Mouse (Mus musculus) liver, embryonic 12.5 days (tissue): Measurements from ENCODE around the gene Dmrta2. TPM values are rescaled to one million over a fixed set of nuclear protein-coding genes. Genes with fewer than 3 reads are reported as not detected.

Experiments used
- ATAC-seq: fragments of 200-750 bp; cut with Nextera tagmentation; 2 replicates; pipeline ENCODE4 v1.8.0; 2017; ENCODE audit warnings: moderate number of reproducible peaks, mild to moderate bottlenecking, moderate library complexity
- H3K27ac ChIP-seq: fragments of 300-500 bp; sonication (generic); 2 replicates; pipeline ENCODE4 v1.5.1; 2016; ENCODE audit warnings: mild to moderate bottlenecking
- H3K27me3 ChIP-seq: fragments of 300-500 bp; sonication (generic); replicated peaks from 2 replicates; pipeline ENCODE4 v1.6.1; 2016; ENCODE audit warnings: mild to moderate bottlenecking, moderate library complexity
- H3K36me3 ChIP-seq: fragments of 300-500 bp; sonication (generic); 2 replicates; pipeline ENCODE4 v1.6.1; 2016; ENCODE audit warnings: mild to moderate bottlenecking, moderate library complexity
- H3K4me1 ChIP-seq: fragments of 300-500 bp; sonication (generic); 2 replicates; pipeline ENCODE4 v1.6.1; 2016
- H3K4me2 ChIP-seq: fragments of 300-500 bp; sonication (generic); 2 replicates; pipeline ENCODE4 v1.6.1; 2016; ENCODE audit warnings: mild to moderate bottlenecking, moderate library complexity
- H3K4me3 ChIP-seq: fragments of 300-500 bp; sonication (generic); 2 replicates; pipeline ENCODE4 v1.5.1; 2016; ENCODE audit warnings: mild to moderate bottlenecking, moderate library complexity
- H3K9ac ChIP-seq: fragments of 300-500 bp; sonication (generic); 2 replicates; pipeline ENCODE4 v1.6.1; 2016; ENCODE audit warnings: mild to moderate bottlenecking, moderate library complexity
- H3K9me3 ChIP-seq: fragments of 300-500 bp; sonication (generic); replicated peaks from 2 replicates; pipeline ENCODE4 v1.6.1; 2016; ENCODE audit warnings: mild to moderate bottlenecking, moderate library complexity
- WGBS: fragments of 180-500 bp; shearing (Covaris S2); methylation state at CpG from one replicate; pipeline ENCODE4 v1.1.7; 2016; ENCODE audit not compliant: insufficient replicate concordance; 5-methylcytosine and 5-hydroxymethylcytosine counted together
- polyA plus RNA-seq: library from polyadenylated mRNA; unstranded; fragments of >200 nt; fragmentation: Nextera tagmentation; extraction: Ambion mirVana; gene quantifications from 2 replicates; pipeline ENCODE4 v1.2.1, GENCODE M21; 2016

The Dmrta2 gene
- polyA plus RNA-seq, 1 experiment from 2014 or later, result 0.05 TPM

DNA sequence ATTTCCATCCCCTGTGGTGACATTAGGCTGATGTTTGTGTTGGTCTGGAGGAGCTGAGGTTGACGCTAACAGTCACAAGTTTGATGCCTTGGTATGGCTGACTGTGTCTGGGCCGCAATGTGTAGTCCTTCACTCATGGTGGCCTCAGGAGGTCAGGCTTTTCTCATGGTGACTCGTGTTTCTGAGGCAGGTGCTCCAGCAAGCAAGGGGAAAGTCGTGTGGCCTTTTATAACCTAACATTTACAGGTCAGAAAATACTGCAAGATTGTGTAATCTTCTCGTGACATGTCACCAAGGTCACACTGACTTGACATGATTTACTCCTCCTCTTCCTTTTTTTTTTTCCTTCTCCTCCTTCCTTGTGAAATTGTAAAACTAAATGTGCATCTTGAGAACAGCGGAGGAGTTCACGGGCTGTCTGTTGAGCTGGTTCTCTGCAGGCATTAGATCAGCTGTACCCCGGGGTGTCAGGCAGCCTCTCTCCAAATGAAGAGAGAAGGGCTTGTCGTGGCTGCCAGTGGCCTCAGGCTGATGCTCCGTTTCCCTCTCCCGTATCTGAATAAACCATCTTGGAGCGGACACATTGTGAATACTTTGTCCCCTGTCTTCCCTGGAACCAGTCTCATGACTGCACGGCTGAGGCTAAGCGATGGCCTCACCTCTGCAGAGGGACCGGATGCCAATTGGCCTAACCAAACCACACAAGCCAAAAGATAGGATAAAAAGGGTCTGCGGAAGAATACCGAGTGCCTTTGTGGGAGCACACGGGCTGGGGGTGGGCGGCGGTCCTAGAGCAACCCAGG, 9.9 kb downstream of the Dmrta2 start:
- no peaks in the 10 kb centered on the region for H3K36me3 ChIP-seq
- H3K4me1 ChIP-seq, result peaks cover 8% of the 10 kb centered on the region; the same call in 1 of the 2 replicates
- no peak for ATAC-seq
- H3K4me2 ChIP-seq, result no peak overlapping the region
- 2% methylated on average over 20 of the region's 20 CpGs for WGBS
- H3K27me3 ChIP-seq, result peaks cover 88% of the 10 kb centered on the region
- no peak overlapping the region for H3K4me3 ChIP-seq
- H3K9me3 ChIP-seq, result no peaks in the 10 kb centered on the region
- H3K9ac ChIP-seq, result no peak overlapping the region
- no peak overlapping the region for H3K27ac ChIP-seq

DNA sequence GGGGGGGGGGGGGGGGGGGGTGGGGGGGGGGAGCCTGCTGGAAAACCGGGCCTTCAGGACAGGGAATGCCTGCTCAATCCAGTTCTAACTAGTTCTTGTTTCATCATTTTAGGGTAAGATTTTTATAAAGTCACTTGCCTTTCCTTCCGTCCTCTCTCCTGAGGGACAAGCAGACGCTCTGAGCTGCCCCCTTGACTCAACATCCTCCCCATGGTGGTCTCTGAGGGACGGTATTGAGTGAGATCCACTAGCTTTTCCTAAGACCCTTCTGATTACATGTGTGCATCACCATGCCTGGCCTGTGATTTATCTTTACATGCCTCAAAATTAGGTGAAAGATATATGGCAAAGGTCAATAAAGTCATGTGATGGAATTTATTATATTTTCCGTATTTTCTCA, 10.6 kb downstream of the Dmrta2 start:
- ATAC-seq, result no peak
- Histone ChIP-seq H3K36me3 (no peaks in the 10 kb centered on the region), H3K4me2 (no peak overlapping the region), H3K27ac (no peak overlapping the region), H3K4me3 (no peak overlapping the region), H3K9me3 (no peaks in the 10 kb centered on the region), H3K27me3 (peaks cover 86% of the 10 kb centered on the region), H3K4me1 (0 out of 2 replicates have a peak, but pooled peaks cover 7% of the 10 kb centered on the region), H3K9ac (no peak overlapping the region)
- 9% methylated on average over 5 of the region's 5 CpGs for WGBS

DNA sequence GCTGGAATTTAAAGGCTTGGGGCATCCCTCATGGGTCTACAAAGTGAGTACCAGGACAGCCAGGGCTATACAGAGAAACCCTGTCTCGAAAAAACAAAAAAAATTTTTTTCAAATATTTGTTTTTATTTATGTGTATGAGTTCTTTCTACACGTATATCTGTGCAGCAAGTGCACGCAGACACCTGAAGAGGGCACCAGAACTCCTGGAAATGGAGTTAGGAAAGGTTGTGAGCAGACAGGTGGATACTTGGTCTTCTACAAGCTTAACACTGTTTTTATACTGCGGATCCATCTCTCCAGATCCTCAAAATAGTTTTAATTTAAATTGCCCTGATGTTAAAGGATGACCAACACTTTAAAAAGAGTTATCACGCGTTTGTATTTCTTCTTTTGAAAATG, 11.4 kb downstream of the Dmrta2 start:
- Histone ChIP-seq H3K9me3 (no peaks in the 10 kb centered on the region), H3K4me1 (no peaks in the 10 kb centered on the region), H3K27ac (no peak overlapping the region), H3K4me2 (no peak overlapping the region), H3K4me3 (no peak overlapping the region), H3K36me3 (no peaks in the 10 kb centered on the region), H3K9ac (no peak overlapping the region), H3K27me3 (peaks cover 86% of the 10 kb centered on the region)
- WGBS, result 28% methylated on average over 6 of the region's 6 CpGs
- ATAC-seq, result no peak

DNA sequence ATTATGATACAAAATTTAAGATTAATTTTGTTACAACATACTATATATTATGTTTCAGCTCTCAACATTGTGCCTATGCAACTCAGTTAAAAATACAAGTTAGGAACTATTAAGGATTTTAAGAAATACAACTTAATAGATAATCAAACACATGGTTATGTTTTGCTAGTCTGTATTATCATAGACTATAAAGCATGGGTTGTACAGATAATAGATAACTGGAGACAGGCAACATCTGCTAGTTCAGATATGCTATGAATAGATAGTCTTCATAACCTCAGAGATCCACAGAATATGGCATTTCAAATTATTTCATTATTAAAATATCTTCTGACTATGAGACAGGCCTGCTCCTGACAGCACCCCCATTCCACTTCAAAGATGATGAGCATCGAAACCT, 28.2 kb downstream of the Dmrta2 start:
- Histone ChIP-seq H3K4me1 (no peaks in the 10 kb centered on the region), H3K9ac (no peak overlapping the region), H3K27ac (no peak overlapping the region), H3K4me2 (no peak overlapping the region), H3K27me3 (peaks cover 4% of the 10 kb centered on the region; the same call in 1 of the 2 replicates), H3K4me3 (no peak overlapping the region), H3K9me3 (no peaks in the 10 kb centered on the region), H3K36me3 (no peaks in the 10 kb centered on the region)
- ATAC-seq, result no peak
- WGBS, result 72% methylated on average over 1 of the region's 1 CpGs

DNA sequence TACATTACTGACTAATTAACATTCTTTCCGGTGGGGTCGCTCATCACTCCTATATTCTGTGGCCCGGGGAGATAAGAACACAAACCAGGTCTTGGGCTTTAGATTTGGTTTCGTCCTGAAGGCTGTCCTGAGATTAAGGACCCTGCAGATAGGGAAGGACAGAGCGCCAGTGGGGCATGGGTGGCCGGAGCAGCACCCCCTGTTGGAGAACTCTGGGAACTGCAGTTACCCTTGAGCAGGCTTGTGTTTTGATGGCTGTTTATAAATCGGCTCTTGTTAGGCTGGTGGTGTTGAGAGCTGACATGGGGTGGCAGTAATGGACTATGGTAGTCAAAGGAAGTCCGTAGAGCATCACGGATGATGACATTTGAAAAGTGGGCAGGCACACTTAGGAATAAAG, 41.3 kb downstream of the Dmrta2 start:
- Histone ChIP-seq H3K27me3 (peaks cover 47% of the 10 kb centered on the region), H3K27ac (no peak overlapping the region), H3K4me1 (no peaks in the 10 kb centered on the region), H3K36me3 (no peaks in the 10 kb centered on the region), H3K9me3 (no peaks in the 10 kb centered on the region), H3K9ac (no peak overlapping the region), H3K4me2 (no peak overlapping the region), H3K4me3 (no peak overlapping the region)
- 31% methylated on average over 9 of the region's 9 CpGs for WGBS
- no peak for ATAC-seq

DNA sequence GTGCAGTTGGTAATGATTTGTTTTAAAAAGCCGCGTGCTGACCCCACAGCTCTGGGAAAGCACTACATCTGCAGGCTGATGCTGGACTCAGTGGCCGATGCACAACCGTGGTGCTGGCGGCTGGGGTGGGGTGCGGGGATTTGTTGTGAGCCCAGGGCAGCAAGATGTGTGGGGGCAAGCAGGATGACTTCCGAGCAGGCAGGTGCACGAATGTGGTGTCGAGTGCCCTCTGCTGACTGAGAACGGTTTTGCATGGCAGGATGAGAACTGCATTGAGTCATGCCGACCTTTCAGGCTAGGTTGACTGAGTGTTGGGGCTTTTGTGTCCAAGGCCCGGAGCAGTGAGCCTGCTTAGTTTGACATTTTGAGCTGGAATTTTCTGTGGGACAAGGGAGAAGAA, 42.4 kb downstream of the Dmrta2 start:
- H3K9ac ChIP-seq, result no peak overlapping the region
- H3K4me2 ChIP-seq, result peak overlapping the region; percentile 25; the same call in 1 of the 2 replicates
- H3K4me1 ChIP-seq, result no peaks in the 10 kb centered on the region
- no peak overlapping the region for H3K27ac ChIP-seq
- no peak for ATAC-seq
- H3K4me3 ChIP-seq, result no peak overlapping the region
- H3K36me3 ChIP-seq, result no peaks in the 10 kb centered on the region
- peaks cover 47% of the 10 kb centered on the region for H3K27me3 ChIP-seq
- WGBS, result 16% methylated on average over 12 of the region's 12 CpGs
- no peaks in the 10 kb centered on the region for H3K9me3 ChIP-seq

DNA sequence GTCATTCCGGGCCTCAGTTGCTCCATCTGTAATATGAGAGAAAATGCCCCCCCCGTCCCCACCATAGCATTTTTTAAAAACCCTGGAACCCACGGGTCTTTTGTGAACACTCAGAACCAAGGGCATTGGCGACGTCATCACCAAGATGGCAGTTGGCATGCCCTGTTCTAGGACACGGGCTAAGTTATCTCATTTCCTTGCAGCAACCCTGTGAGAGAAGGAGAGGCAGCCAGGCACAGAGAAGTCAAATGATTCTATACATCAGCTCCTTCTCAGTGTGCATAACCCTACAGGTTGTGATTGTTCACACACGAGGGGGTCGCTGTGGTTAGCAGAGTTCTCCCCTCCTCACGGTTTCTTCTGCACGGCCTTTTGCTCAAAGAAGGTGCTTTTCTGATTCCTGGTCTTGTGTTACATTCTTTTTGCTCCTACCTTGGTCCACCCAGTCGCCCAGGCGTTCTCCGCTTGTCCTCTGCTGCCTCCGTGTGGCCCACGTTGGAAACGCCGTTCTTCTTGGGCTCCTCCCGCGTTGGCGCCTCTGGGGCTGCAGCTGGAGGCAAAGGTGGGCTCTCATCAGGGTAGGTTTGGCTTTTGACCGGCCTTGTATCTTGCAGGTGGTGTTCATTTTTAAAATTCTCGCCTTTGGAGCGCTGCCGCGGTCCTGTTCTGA, 44.2 kb downstream of the Dmrta2 start:
- WGBS, result 13% methylated on average over 25 of the region's 25 CpGs
- no peak overlapping the region for H3K4me3 ChIP-seq
- peak; percentile 27; the same call in 1 of the 2 replicates for ATAC-seq
- no peak overlapping the region; the same call in 1 of the 2 replicates for H3K4me2 ChIP-seq
- no peaks in the 10 kb centered on the region for H3K4me1 ChIP-seq
- no peaks in the 10 kb centered on the region for H3K9me3 ChIP-seq
- H3K36me3 ChIP-seq, result no peaks in the 10 kb centered on the region
- H3K27me3 ChIP-seq, result peaks cover 45% of the 10 kb centered on the region
- H3K27ac ChIP-seq, result no peak overlapping the region
- no peak overlapping the region for H3K9ac ChIP-seq

DNA sequence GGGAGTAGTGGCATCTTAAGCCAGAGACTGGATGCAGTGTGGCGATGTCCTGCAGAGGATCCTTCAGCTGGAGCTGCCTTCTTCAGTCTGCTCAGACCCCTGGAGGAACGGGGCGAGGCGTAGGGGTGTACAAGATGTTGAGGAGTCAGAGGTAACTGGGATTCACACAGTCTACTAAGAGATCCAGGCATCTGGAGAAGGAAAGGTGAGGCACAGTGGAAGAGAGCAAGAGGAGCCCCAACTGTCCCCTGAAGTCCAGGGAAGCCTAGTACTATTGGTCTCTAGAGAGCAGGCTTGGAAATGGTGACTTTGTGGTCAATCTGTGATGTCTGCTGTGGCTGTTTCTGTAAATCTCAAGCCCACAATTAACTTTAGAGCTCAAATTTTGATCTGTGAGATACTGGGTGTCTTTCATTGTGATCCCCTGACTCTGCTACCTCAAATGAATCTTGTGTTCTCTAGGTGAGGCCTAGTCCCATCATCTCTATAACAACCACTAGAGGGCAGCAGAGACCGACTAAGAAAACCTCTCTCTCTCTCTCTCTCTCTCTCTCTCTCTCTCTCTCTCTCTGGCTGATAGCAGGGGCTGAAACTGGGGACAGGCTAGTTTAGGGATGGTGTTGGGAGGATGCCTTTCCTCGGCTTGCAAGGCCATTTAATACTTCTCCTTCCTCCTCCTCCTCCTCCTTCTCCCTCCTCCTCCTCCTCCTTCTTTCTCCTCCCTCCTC, 50.8 kb downstream of the Dmrta2 start:
- Histone ChIP-seq H3K4me1 (peaks cover 5% of the 10 kb centered on the region; the same call in 1 of the 2 replicates), H3K36me3 (no peaks in the 10 kb centered on the region), H3K9me3 (no peaks in the 10 kb centered on the region), H3K27me3 (peaks cover 9% of the 10 kb centered on the region; the same call in 1 of the 2 replicates), H3K4me2 (no peak overlapping the region), H3K4me3 (no peak overlapping the region), H3K27ac (no peak overlapping the region), H3K9ac (no peak overlapping the region)
- 61% methylated on average over 5 of the region's 6 CpGs for WGBS
- no peak for ATAC-seq

DNA sequence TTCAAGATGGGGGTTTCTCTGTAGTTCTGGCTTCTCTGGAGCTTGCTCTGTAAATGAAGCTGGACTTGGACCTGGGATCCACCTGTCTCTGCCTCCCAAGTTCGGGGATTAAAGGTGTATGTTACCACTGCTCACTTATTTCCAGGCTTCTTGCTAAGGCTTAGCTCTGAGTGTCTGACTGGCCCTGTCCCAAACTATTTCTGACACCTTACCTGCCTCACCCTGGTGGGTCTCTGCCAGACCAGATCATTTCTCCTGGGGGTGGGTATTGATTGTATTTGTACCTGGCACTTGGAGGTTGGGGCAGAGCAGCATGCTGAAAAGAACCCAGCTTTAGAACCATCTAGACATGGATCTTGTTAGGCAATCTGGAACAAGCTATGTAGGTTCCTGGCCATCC, 51.6 kb downstream of the Dmrta2 start:
- H3K9ac ChIP-seq, result no peak overlapping the region
- H3K9me3 ChIP-seq, result no peaks in the 10 kb centered on the region
- no peak for ATAC-seq
- H3K27ac ChIP-seq, result no peak overlapping the region
- no peak overlapping the region for H3K4me3 ChIP-seq
- no peak overlapping the region for H3K4me2 ChIP-seq
- H3K4me1 ChIP-seq, result peaks cover 5% of the 10 kb centered on the region; the same call in 1 of the 2 replicates
- H3K27me3 ChIP-seq, result peaks cover 9% of the 10 kb centered on the region; the same call in 1 of the 2 replicates
- H3K36me3 ChIP-seq, result no peaks in the 10 kb centered on the region
- 75% methylated on average over 1 of the region's 1 CpGs for WGBS
